8 mouse cellular contexts compared by ENCODE assay signal in the genomic region with DNA sequence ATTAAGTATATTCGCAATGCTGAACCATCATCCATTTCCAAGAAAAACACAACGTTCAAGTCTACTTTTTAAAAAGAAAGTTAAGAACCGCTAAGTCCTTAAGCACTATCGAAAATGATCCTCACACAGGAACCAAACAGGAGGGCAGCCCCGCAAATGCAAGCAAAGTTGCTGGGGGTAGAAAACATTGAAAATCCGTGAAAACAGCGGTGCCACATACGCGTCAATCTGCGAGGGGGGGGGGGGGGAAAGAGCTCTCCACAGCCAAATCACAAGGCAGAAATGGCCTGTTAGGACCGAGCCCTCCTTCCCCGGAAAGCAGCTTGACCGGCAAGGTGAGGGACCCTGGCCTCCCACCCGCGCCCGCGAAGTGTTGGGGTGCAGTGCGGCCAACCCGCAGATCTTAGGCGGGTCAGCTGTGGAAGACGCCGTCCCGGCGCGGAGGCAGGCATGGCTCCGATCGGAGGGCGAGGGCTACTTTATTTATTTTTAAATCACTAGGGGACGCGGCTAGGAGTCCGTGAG. TPM values are rescaled to one million over a fixed set of nuclear protein-coding genes. Genes with fewer than 3 reads are reported as not detected.
DNase-seq lines count a peak whose midpoint lies in the region; ATAC-seq and TF ChIP-seq lines count a peak whose summit lies in the region.

No protein-coding gene starts in this region.

- peak overlapping the region; percentile 97 for H3K27ac ChIP-seq in lung, embryonic 15.5 days
- peak overlapping the region; percentile 7; the same call in 1 of the 2 replicates for H3K27ac ChIP-seq in embryonic fibroblast, embryonic 13.5 days (ENCODE audit: insufficient read depth, low read length)
- H3K27ac ChIP-seq in limb, embryonic 13.5 days = peak overlapping the region; percentile 89
- no peak overlapping the region for H3K27ac ChIP-seq in olfactory bulb, adult 2 months (ENCODE audit: insufficient read depth, low read depth, low read length)

- 2% methylated on average over 31 of the region's 31 CpGs for WGBS in lung, embryonic 15.5 days
- WGBS in limb, embryonic 13.5 days = 1% methylated on average over 31 of the region's 31 CpGs
- 1% methylated on average over 31 of the region's 31 CpGs for WGBS in olfactory bulb, adult 2 months

- no peaks in the 10 kb centered on the region for H3K9me3 ChIP-seq in lung, embryonic 15.5 days
- no peaks in the 10 kb centered on the region for H3K9me3 ChIP-seq in limb, embryonic 13.5 days

- peak; percentile 5 for ATAC-seq in lung, embryonic 15.5 days (ENCODE audit: borderline replicate concordance, extremely low read depth, low FRiP score, low TSS enrichment)
- peak; percentile 0; the same call in 1 of the 2 replicates for ATAC-seq in limb, embryonic 13.5 days (ENCODE audit: low FRiP score, low read depth)

- no peak for DNase-seq in lung, postnatal 4 days
- DNase-seq in cerebellum, adult 9-11 months = no peak
- DNase-seq in ovary, postnatal 36 days (ENCODE audit: low spot score) = no peak
- DNase-seq in layer of hippocampus, adult 11-12 months (ENCODE audit: low spot score) = no peak

- H3K4me3 ChIP-seq in lung, embryonic 15.5 days = peak overlapping the region; percentile 73
- peak overlapping the region; percentile 75 for H3K4me3 ChIP-seq in embryonic fibroblast, embryonic 13.5 days (ENCODE audit: insufficient read depth, low read length)
- H3K4me3 ChIP-seq in limb, embryonic 13.5 days = peak overlapping the region; percentile 59
- peak overlapping the region; percentile 74 for H3K4me3 ChIP-seq in olfactory bulb, adult 2 months (ENCODE audit: insufficient read depth, low read depth, low read length)

- peaks cover 6% of the 10 kb centered on the region; the same call in 1 of the 2 replicates for H3K4me1 ChIP-seq in lung, embryonic 15.5 days
- no peaks in the 10 kb centered on the region for H3K4me1 ChIP-seq in embryonic fibroblast, embryonic 13.5 days (ENCODE audit: control insufficient read depth, insufficient read depth, low read length)
- peaks cover 13% of the 10 kb centered on the region for H3K4me1 ChIP-seq in limb, embryonic 13.5 days
- H3K4me1 ChIP-seq in olfactory bulb, adult 2 months (ENCODE audit: control insufficient read depth, insufficient read depth, low read length) = 0 out of 2 replicates have a peak, but pooled peaks cover 6% of the 10 kb centered on the region

- peaks cover 13% of the 10 kb centered on the region for H3K36me3 ChIP-seq in lung, embryonic 15.5 days
- H3K36me3 ChIP-seq in limb, embryonic 13.5 days = peaks cover 14% of the 10 kb centered on the region

- 0 out of 2 replicates have a peak, but pooled peaks have one; percentile 1 for TF ChIP-seq POLR2A in embryonic fibroblast, embryonic 13.5 days (IDR thresholded peaks at IDR 0.05; ENCODE audit: low read depth, low read length)
- no peak for TF ChIP-seq POLR2A in olfactory bulb, adult 2 months (IDR thresholded peaks at IDR 0.05; ENCODE audit: insufficient read depth, low read depth, low read length)

- H3K4me2 ChIP-seq in lung, embryonic 15.5 days = peak overlapping the region; percentile 86
- H3K4me2 ChIP-seq in limb, embryonic 13.5 days (replicated peaks) = peak overlapping the region; percentile 89

- peak overlapping the region; percentile 89 for H3K9ac ChIP-seq in lung, embryonic 15.5 days
- peak overlapping the region; percentile 87 for H3K9ac ChIP-seq in limb, embryonic 13.5 days

- no peaks in the 10 kb centered on the region for H3K27me3 ChIP-seq in lung, embryonic 15.5 days
- no peaks in the 10 kb centered on the region for H3K27me3 ChIP-seq in limb, embryonic 13.5 days

- no peak for TF ChIP-seq CTCF in embryonic fibroblast, embryonic 13.5 days (IDR thresholded peaks at IDR 0.05; ENCODE audit: borderline replicate concordance, insufficient read depth, low read length)
- no peak for TF ChIP-seq CTCF in olfactory bulb, adult 2 months (IDR thresholded peaks at IDR 0.05; ENCODE audit: insufficient read depth, low read depth, low read length)

RNA-seq across cellular contexts. Expression of a gene that starts 0.9 kb away (rescaled TPM):
- polyA plus RNA-seq in lung, embryonic 15.5 days (2015; fragmentation: Nextera tagmentation; extraction: Ambion mirVana) = 404 and 413 TPM in 2 replicates
- 26.8 and 35.4 TPM in 2 replicates for polyA plus RNA-seq in embryonic fibroblast, embryonic 13.5 days (2011; ENCODE audit: insufficient read length, low read depth, missing spikeins)
- polyA plus RNA-seq in limb, embryonic 13.5 days (2015; fragmentation: Nextera tagmentation; extraction: Ambion mirVana) = 361 and 398 TPM in 2 replicates
- polyA plus RNA-seq in olfactory bulb, adult 2 months (2012; ENCODE audit: insufficient read depth, insufficient read length, low replicate concordance, missing spikeins) = not detected in 2 replicates

RNA-seq across cellular contexts. Expression of a gene that starts 23.2 kb away (rescaled TPM):
- polyA plus RNA-seq in lung, embryonic 15.5 days (2015; fragmentation: Nextera tagmentation; extraction: Ambion mirVana) = 37.0 and 40.3 TPM in 2 replicates
- 11.2 and 14.8 TPM in 2 replicates for polyA plus RNA-seq in embryonic fibroblast, embryonic 13.5 days (2011; ENCODE audit: insufficient read length, low read depth, missing spikeins)
- 40.7 and 42.8 TPM in 2 replicates for polyA plus RNA-seq in limb, embryonic 13.5 days (2015; fragmentation: Nextera tagmentation; extraction: Ambion mirVana)
- not detected in 2 replicates for polyA plus RNA-seq in olfactory bulb, adult 2 months (2012; ENCODE audit: insufficient read depth, insufficient read length, low replicate concordance, missing spikeins)

RNA-seq across cellular contexts. Expression of a gene that starts 55.1 kb away (rescaled TPM):
- 0.97 and 1.8 TPM in 2 replicates for polyA plus RNA-seq in lung, embryonic 15.5 days (2015; fragmentation: Nextera tagmentation; extraction: Ambion mirVana)
- 1.0 TPM in 1 of 2 replicates, not detected in the other for polyA plus RNA-seq in embryonic fibroblast, embryonic 13.5 days (2011; ENCODE audit: insufficient read length, low read depth, missing spikeins)
- 16.4 and 17.8 TPM in 2 replicates for polyA plus RNA-seq in limb, embryonic 13.5 days (2015; fragmentation: Nextera tagmentation; extraction: Ambion mirVana)
- not detected in 2 replicates for polyA plus RNA-seq in olfactory bulb, adult 2 months (2012; ENCODE audit: insufficient read depth, insufficient read length, low replicate concordance, missing spikeins)

Comparison
In these comparisons a context has a peak if more than half of its experiments do, and no peak if none do; other contexts are left out.
1. RNA of a gene that starts 23.2 kb away (polyA plus RNA-seq): 40.7 to 42.8 TPM in limb, embryonic 13.5 days, 37.0 to 40.3 TPM in lung, embryonic 15.5 days and 11.2 to 14.8 TPM in embryonic fibroblast, embryonic 13.5 days; not detected in olfactory bulb, adult 2 months; every median in the first group is over 10 times any median in the second.
2. Peak in every context shown above with its lines, with median percentiles within 50 percentile points of each other: H3K4me3 ChIP-seq.